Mouse (Mus musculus): ENCODE results near the gene Lcn5.

Lcn5 gene

GRCm38 (mm10) chr2:25657652-25658051, at the start of gene Lcn5:
Gene Lcn5 (plus strand): TSS chr2:25657952.
- no peak for DNase-seq

- no peak for DNase-seq
Observed at GRCm38 (mm10) chr2:25608671-25609070, 49.1 kb upstream of the Lcn5 start.

- peak; percentile 5 for DNase-seq
Observed at GRCm38 (mm10) chr2:25616398-25616797, 41.4 kb upstream of the Lcn5 start.

- DNase-seq = no peak
Observed at GRCm38 (mm10) chr2:25617578-25617977, 40.2 kb upstream of the Lcn5 start, which contains the start of gene Ccdc183. Gene Ccdc183 (minus strand): TSS chr2:25617678.

- DNase-seq = no peak
Observed at GRCm38 (mm10) chr2:25620386-25620785, 37.4 kb upstream of the Lcn5 start.

- no peak for DNase-seq
Observed at GRCm38 (mm10) chr2:25620852-25621228, 36.9 kb upstream of the Lcn5 start.

- DNase-seq = peak; percentile 89
Observed at GRCm38 (mm10) chr2:25621229-25622200, 36.2 kb upstream of the Lcn5 start, which contains the start of gene Tmem141. Gene Tmem141 (minus strand): TSS chr2:25622005.

GRCm38 (mm10) chr2:25625986-25626385, 31.8 kb upstream of the Lcn5 start:
- no peak for DNase-seq

GRCm38 (mm10) chr2:25627811-25628210, 29.9 kb upstream of the Lcn5 start, which contains the start of gene Fcna:
Gene Fcna (minus strand): TSS chr2:25628030.
- no peak for DNase-seq

GRCm38 (mm10) chr2:25628738-25629137, 29.0 kb upstream of the Lcn5 start:
- no peak for DNase-seq

GRCm38 (mm10) chr2:25633616-25634015, 24.1 kb upstream of the Lcn5 start:
- DNase-seq = no peak

GRCm38 (mm10) chr2:25634046-25634445, 23.7 kb upstream of the Lcn5 start:
- no peak for DNase-seq

GRCm38 (mm10) chr2:25639890-25640289, 17.9 kb upstream of the Lcn5 start:
- peak; percentile 57 for DNase-seq

GRCm38 (mm10) chr2:25652902-25653301, 4.8 kb upstream of the Lcn5 start, which contains the start of gene Lcn8:
Gene Lcn8 (plus strand): TSS chr2:25653120.
- DNase-seq = no peak

- no peak for DNase-seq
Observed at GRCm38 (mm10) chr2:25654502-25654901, 3.2 kb upstream of the Lcn5 start.

GRCm38 (mm10) chr2:25656691-25657090, 1.1 kb upstream of the Lcn5 start:
- no peak for DNase-seq

- DNase-seq = no peak
Observed at GRCm38 (mm10) chr2:25657246-25657645, 506 bp upstream of the Lcn5 start.

- no peak for DNase-seq
Observed at GRCm38 (mm10) chr2:25660279-25660678, 2.5 kb downstream of the Lcn5 start.

- DNase-seq = peak; percentile 9
Observed at GRCm38 (mm10) chr2:25661245-25661970, 3.7 kb downstream of the Lcn5 start.

GRCm38 (mm10) chr2:25663511-25663910, 5.8 kb downstream of the Lcn5 start:
- peak; percentile 41 for DNase-seq

- no peak for DNase-seq
Observed at GRCm38 (mm10) chr2:25664125-25664524, 6.4 kb downstream of the Lcn5 start.

GRCm38 (mm10) chr2:25666516-25666915, 8.8 kb downstream of the Lcn5 start:
- no peak for DNase-seq

- no peak for DNase-seq
Observed at GRCm38 (mm10) chr2:25676486-25676885, 18.7 kb downstream of the Lcn5 start, which contains the start of gene Lcn6. Gene Lcn6 (plus strand): TSS chr2:25676786.
